Mouse (Mus musculus): ENCODE results near the gene Plac9a.
"Not testable (repeated sequence)": the region's sequence is repeated elsewhere in the genome, so short reads cannot be mapped to it uniquely, and the experiment has no call there.

DNA sequence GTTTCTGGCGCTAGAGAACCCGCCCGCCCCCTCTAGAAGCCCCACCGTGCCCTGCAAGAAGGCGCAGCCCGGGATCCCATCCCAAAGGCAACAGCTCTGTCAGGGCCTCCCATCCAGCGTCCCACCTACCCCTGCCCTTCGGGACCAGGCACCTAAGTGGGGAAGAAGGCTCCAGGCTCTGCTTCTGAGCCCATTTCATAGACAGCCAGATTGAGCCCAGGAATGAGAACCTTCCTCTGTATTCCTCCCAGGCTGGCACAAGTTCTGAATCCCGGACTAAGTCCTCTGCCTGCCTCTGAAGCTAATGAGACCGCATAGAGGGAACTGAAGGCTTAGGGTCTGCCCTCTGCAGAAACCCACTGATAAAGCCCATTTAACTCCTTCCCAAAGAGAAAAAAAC, at the start of gene Plac9a:
- TF ChIP-seq POLR2A (IDR thresholded peaks at IDR 0.05; ENCODE audit: borderline replicate concordance, extremely low read depth, low read depth, low read length); CTCF (IDR thresholded peaks at IDR 0.05; ENCODE audit: insufficient read depth, low read length): not testable (repeated sequence)
